Mouse (Mus musculus): ENCODE measurements around the gene Hey2. TPM values are rescaled to one million over a fixed set of nuclear protein-coding genes. Genes with fewer than 3 reads are reported as not detected.

Gene Hey2
- total RNA-seq, 2 experiments from 2014 or later: 4.3 to 4.4 TPM

DNA sequence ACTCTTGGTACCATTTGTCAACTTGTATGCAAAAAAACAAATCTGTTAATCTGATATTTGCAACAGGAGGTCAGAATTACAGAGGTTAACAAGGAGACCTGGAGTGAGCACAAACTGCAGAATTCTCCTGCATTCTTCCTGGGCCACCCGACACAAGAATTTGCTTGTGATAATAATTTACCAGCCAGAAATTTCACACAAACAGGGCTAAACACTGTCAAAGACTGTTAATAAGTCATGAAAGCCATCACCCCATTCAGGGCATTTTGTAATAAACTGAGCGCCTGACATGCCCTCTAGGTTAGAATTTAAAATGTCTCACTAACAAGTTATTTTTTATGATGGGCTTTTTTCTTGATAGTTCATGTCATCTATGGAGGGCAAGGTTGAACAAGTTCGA, 51.6 kb downstream of the Hey2 start:
- DNase-seq: no peak

DNA sequence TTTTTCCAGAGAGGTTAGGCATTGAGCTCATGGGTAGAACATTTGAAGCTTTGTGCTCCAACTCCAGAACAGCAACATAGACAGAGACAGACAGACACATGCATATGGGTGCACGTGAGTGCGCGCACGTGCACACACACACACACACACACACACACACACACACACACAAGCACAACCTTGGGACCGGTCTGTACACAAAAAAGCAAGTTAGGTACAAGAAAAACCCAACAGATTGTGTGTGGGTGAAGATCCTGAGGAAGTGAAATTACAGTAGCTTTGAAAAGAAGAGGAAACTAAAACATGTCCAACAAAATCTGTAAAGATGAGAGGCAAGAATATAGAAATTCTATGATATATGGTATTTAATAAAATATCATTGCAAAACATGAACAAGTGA, 53.1 kb downstream of the Hey2 start:
- no peak for DNase-seq

GRCm38 (mm10) chr10:30788340-30788721, 54.3 kb downstream of the Hey2 start:
- no peak for DNase-seq

DNA sequence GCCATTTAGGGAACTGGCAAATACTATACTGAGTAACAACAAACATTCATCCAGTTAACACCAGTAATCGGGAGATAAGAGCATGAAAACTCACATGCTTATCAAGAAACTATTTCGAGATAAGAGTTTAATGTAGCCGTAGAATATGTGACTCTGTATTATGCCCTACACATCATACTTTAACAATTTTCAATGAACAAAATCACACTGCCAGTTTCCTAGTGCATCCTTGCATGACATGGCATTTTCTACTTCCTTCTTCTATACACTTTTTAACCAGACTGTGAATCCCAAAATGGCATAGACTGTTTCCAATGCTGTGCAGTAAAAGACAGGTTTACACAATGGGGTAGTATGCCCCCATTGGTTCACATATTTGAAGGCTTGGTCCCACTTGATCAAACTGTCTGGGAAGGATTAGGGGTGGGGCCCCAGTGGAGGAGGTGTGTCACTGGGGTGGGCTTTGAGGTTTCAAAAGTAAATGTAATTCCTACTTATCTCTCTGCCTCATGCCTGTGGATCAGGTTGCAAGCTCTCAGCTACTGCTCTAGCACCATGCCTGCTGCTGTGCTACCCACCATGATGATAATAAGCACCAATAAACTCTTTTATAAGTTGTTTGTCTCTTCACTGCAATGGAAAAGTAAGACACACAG, 54.8 kb downstream of the Hey2 start:
- DNase-seq: no peak

GRCm38 (mm10) chr10:30786103-30786754, 56.4 kb downstream of the Hey2 start:
- no peak for DNase-seq

Other genes starting within 250 kb of the Hey2 start
- 1 to 10 TPM; 4.6 to 7.8 TPM for gene Trmt11, start 242.1 kb downstream of the Hey2 start, total RNA-seq (2021)
- gene Hint3, start 213.2 kb downstream of the Hey2 start, total RNA-seq (2021): 10 to 100 TPM; 89.6 to 92.2 TPM
- 1 to 10 TPM; 4.0 to 4.6 TPM for gene Ncoa7, start 39.5 kb downstream of the Hey2 start, total RNA-seq (2021)